Mouse (Mus musculus) cerebellum, adult 2 months (tissue): ENCODE measurements around the gene Fut2.

ENCODE experiments used
- CTCF ChIP-seq: fragments of 200-500 bp; IDR thresholded peaks from 2 replicates; pipeline ENCODE4 v1.5.1; 2011; ENCODE audit warnings: low read depth, mild to moderate bottlenecking, control low read depth, low read length, moderate library complexity, borderline replicate concordance; ENCODE audit not compliant: insufficient read depth
- POLR2A ChIP-seq: fragments of 200-500 bp; IDR thresholded peaks from 2 replicates; pipeline ENCODE4 v1.6.1; 2011; ENCODE audit warnings: low read length, control low read depth, borderline replicate concordance; ENCODE audit not compliant: insufficient read depth

GRCm38 (mm10) chr7:45702316-45702715, 36.1 kb upstream of the Fut2 start:
- TF ChIP-seq POLR2A (no peak), CTCF (no peak)
